Mouse (Mus musculus) hindbrain, embryonic 11.5 days (tissue): ENCODE measurements around the gene Crybb3. TPM values are rescaled to one million over a fixed set of nuclear protein-coding genes. Genes with fewer than 3 reads are reported as not detected.

Source experiments
- ATAC-seq: fragments of 200-750 bp; cut with Nextera tagmentation; 2 replicates; pipeline ENCODE4 v1.8.0; 2017; ENCODE audit warnings: mild to moderate bottlenecking, moderate TSS enrichment, moderate library complexity; ENCODE audit not compliant: low FRiP score
- DNase-seq: peaks from one replicate; pipeline ENCODE4 v3.0.0-alpha.2; 2015; ENCODE audit warnings: low spot score
- H3K27ac ChIP-seq: fragments of 300-500 bp; sonication (generic); 2 replicates; pipeline ENCODE4 v1.5.1; 2014; ENCODE audit warnings: mild to moderate bottlenecking, low read depth, low read length
- H3K27me3 ChIP-seq: fragments of 300-500 bp; sonication (generic); 2 replicates; pipeline ENCODE4 v1.6.1; 2014; ENCODE audit warnings: mild to moderate bottlenecking, low read length, moderate library complexity, mixed read lengths; ENCODE audit not compliant: control insufficient read depth, insufficient read depth
- H3K36me3 ChIP-seq: fragments of 300-500 bp; sonication (generic); 2 replicates; pipeline ENCODE4 v1.6.1; 2014; ENCODE audit warnings: mild to moderate bottlenecking, low read length, moderate library complexity, mixed read lengths; ENCODE audit not compliant: control insufficient read depth, insufficient read depth
- H3K4me1 ChIP-seq: fragments of 300-500 bp; sonication (generic); replicated peaks from 2 replicates; pipeline ENCODE4 v1.6.1; 2014; ENCODE audit warnings: low read length, mixed read lengths; ENCODE audit not compliant: control insufficient read depth, insufficient read depth
- H3K4me2 ChIP-seq: fragments of 300-500 bp; sonication (generic); replicated peaks from 2 replicates; pipeline ENCODE4 v1.6.1; 2014; ENCODE audit warnings: mild to moderate bottlenecking, low read depth, low read length
- H3K4me3 ChIP-seq: fragments of 300-500 bp; sonication (generic); 2 replicates; pipeline ENCODE4 v1.5.1; 2014; ENCODE audit warnings: low read depth, low read length
- H3K9ac ChIP-seq: fragments of 300-500 bp; sonication (generic); 2 replicates; pipeline ENCODE4 v1.6.1; 2014; ENCODE audit warnings: low read depth, low read length
- H3K9me3 ChIP-seq: fragments of 300-500 bp; sonication (generic); 2 replicates; pipeline ENCODE4 v1.6.1; 2016; ENCODE audit warnings: low read length; ENCODE audit not compliant: control insufficient read depth
- WGBS: fragments of 180-500 bp; shearing (Covaris S2); extraction: QIAGEN DNeasy Blood & Tissue Kit; methylation state at CpG from one replicate; pipeline ENCODE4 v1.1.7; 2014; 5-methylcytosine and 5-hydroxymethylcytosine counted together
- polyA plus RNA-seq: library from polyadenylated mRNA; unstranded; fragments of >200 nt; fragmentation: Nextera tagmentation; extraction: Ambion mirVana; gene quantifications from 2 replicates; pipeline ENCODE4 v1.2.1, GENCODE M21; 2014

Gene Crybb3
- polyA plus RNA-seq, 1 experiment from 2014 or later, result 0.85 TPM

DNA sequence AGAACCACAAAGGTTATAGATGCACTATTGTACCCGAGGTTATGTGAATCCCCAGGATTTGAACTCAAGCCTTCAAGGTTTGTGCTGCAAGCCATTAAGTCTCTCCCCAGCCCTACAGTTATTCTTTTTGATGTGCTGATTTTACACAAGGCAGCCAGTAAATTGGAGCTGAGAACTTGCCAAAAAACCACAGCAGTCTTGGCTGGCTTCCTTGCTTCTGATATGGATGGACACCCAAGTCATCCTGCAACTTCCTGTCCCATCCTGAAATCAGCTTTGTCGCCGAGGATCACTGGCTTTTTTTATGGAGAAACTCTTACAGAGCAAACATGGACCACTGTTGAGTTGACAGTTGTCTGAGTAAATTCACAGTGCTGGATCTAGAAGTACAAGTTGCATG is 51.3 kb downstream of the Crybb3 start:
- Histone ChIP-seq H3K27me3 (no peaks in the 10 kb centered on the region), H3K4me3 (no peak overlapping the region), H3K27ac (no peak overlapping the region), H3K4me1 (no peaks in the 10 kb centered on the region), H3K4me2 (no peak overlapping the region), H3K9ac (no peak overlapping the region), H3K9me3 (no peaks in the 10 kb centered on the region), H3K36me3 (no peaks in the 10 kb centered on the region)
- no peak for DNase-seq
- ATAC-seq, result no peak
- 82% methylated on average over 3 of the region's 3 CpGs for WGBS

DNA sequence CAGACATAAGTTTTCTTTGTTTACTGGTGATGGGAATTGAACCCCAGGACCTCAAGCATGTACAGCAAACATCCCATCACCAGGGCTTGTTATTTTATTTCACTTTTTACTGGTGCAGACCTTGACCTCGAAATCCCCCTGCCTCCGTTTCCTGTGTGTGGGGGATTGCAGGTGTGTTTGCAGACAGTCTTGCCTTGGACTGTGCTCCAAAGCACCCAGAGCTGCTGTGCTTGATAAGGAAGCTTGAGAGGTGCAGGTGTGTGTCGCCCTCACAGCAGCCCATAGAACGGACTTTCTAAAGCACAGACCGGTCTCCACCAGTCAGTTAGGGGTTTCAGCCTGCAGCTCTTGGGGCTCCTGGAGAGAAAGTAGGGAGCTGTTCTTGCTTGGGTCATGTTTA is 54.7 kb downstream of the Crybb3 start:
- Histone ChIP-seq H3K27ac (no peak overlapping the region), H3K9me3 (no peaks in the 10 kb centered on the region), H3K4me1 (0 out of 2 replicates have a peak, but pooled peaks cover 2% of the 10 kb centered on the region), H3K9ac (no peak overlapping the region), H3K4me3 (no peak overlapping the region), H3K36me3 (no peaks in the 10 kb centered on the region), H3K4me2 (no peak overlapping the region), H3K27me3 (no peaks in the 10 kb centered on the region)
- 83% methylated on average over 5 of the region's 5 CpGs for WGBS
- ATAC-seq, result no peak
- no peak for DNase-seq

Other genes starting within 250 kb of the Crybb3 start
- 0.60 and 0.68 TPM in 2 replicates for gene Myo18b, start 185.2 kb downstream of the Crybb3 start, polyA plus RNA-seq
- gene Grk3, start 65.8 kb downstream of the Crybb3 start, polyA plus RNA-seq, result 4.4 and 5.6 TPM in 2 replicates
- not detected in 2 replicates for gene Crybb2, start 11.5 kb downstream of the Crybb3 start, polyA plus RNA-seq
- gene 2900026A02Rik, start 139.7 kb upstream of the Crybb3 start, polyA plus RNA-seq, result 1.2 and 1.5 TPM in 2 replicates
- 0.08 TPM in 1 of 2 replicates, not detected in the other for gene Tmem211, start 145.3 kb upstream of the Crybb3 start, polyA plus RNA-seq
- 8.5 and 10.5 TPM in 2 replicates for gene Sgsm1, start 229.2 kb upstream of the Crybb3 start, polyA plus RNA-seq